Mouse (Mus musculus) myocyte (in vitro differentiated cells): ENCODE measurements at regions not wholly inside any gene's neighbourhood (a gene's known extent, or its start where the extent isn't known, plus 50 kb on each side); places are given as distances from the start of the nearest gene placed in this dataset.

Source experiments
- CEBPB ChIP-seq: IDR thresholded peaks from 2 replicates; pipeline ENCODE4 v1.6.1; 2011; ENCODE audit warnings: mild to moderate bottlenecking, moderate library complexity; ENCODE audit not compliant: poor library complexity, insufficient read depth, severe bottlenecking
- E2F4 ChIP-seq: IDR thresholded peaks from one replicate; pipeline ENCODE4 v1.6.1; 2011; ENCODE audit warnings: mild to moderate bottlenecking, control low read depth, moderate library complexity; ENCODE audit not compliant: insufficient read depth
- POLR2A ChIP-seq: IDR thresholded peaks from one replicate; pipeline ENCODE4 v1.6.1; 2011; ENCODE audit warnings: low read depth, mild to moderate bottlenecking, control low read depth, moderate library complexity; ENCODE audit not compliant: insufficient read length
- POLR2AphosphoS2 ChIP-seq: IDR thresholded peaks from one replicate; pipeline ENCODE4 v1.6.1; 2011; ENCODE audit warnings: low read depth, control low read depth; ENCODE audit not compliant: insufficient read length
- REST ChIP-seq: IDR thresholded peaks from one replicate; pipeline ENCODE4 v1.6.1; 2011; ENCODE audit warnings: mild to moderate bottlenecking, control low read depth, moderate library complexity; ENCODE audit not compliant: insufficient read depth, insufficient read length
- USF1 ChIP-seq: IDR thresholded peaks from one replicate; pipeline ENCODE4 v1.6.1; 2011; ENCODE audit warnings: low read depth, mild to moderate bottlenecking, control low read depth, moderate library complexity

DNA sequence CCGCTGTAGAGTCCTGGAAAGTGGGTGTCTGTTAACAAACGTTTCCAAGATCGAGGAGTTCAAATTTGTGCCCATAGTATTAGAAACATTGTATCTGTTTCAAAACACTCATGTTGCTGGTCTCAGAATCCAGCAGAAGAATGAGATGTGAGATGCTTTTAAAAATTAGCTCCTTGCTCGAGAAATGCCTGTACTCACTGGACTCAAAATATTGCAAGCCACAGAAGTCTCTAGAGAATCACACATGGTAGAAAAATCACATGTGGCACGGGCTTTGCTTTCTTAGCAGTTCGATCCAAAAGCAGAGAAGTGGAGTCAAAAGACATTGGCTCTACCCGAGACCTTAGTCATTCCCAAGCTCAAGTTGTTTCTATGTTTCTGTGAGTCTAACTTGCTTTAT, 67.0 kb upstream of the Cpsf6 start:
- TF ChIP-seq POLR2A, result no peak
- no peak for TF ChIP-seq REST
- TF ChIP-seq POLR2AphosphoS2, result no peak
- no peak for TF ChIP-seq CEBPB
- TF ChIP-seq E2F4, result no peak
- TF ChIP-seq USF1, result no peak
